Mouse (Mus musculus): ENCODE measurements around the gene Tmc3.

DNA sequence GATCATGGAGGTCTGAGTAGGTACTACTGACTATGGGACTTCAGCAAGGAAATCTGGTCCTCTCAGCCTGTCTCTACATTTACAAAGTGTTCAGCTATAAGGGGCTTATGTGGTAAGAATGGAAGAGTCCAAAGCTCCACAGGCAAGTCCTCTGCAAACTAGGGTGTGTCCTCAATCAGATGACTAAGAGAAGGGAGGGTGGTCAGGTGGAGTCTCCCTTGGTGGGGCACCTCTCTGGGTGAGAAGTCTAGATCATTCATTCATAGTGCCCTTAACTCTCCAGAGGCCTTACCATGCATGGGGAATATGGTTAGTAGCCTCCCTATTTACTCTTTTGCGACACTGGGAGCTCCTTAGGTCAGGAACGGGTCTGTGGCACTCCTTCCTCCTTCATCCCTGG, 69.5 kb downstream of the Tmc3 start:
- TF ChIP-seq MAX (IDR thresholded peaks at IDR 0.05; ENCODE audit: low read depth) (no peak), USF1 (IDR thresholded peaks at IDR 0.05; ENCODE audit: low read depth) (no peak), TCF12 (IDR thresholded peaks at IDR 0.05; ENCODE audit: insufficient read depth, poor library complexity, severe bottlenecking) (no peak), E2F4 (IDR thresholded peaks at IDR 0.05; ENCODE audit: insufficient read depth) (no peak), POLR2A (IDR thresholded peaks at IDR 0.05; ENCODE audit: insufficient read length, low read depth) (no peak), TCF3 (IDR thresholded peaks at IDR 0.05; ENCODE audit: insufficient read length, low read depth) (no peak), CEBPB (IDR thresholded peaks at IDR 0.05; ENCODE audit: insufficient read depth, poor library complexity, severe bottlenecking) (no peak), MYOG (IDR thresholded peaks at IDR 0.05; ENCODE audit: control insufficient read depth in 1 of 3, insufficient read depth in 1 of 3, insufficient read length in 2 of 3, low read depth in 2 of 3) (no peak), MYOD1 (IDR thresholded peaks at IDR 0.05; ENCODE audit: control insufficient read depth in 1 of 3, insufficient read length in 2 of 3, low read depth in 2 of 3) (no peak), SRF (IDR thresholded peaks at IDR 0.05; ENCODE audit: control insufficient read depth, insufficient read length, low read depth) (no peak), REST (IDR thresholded peaks at IDR 0.05; ENCODE audit: insufficient read depth, insufficient read length) (no peak)
